Mouse (Mus musculus) testis, adult 2 months (tissue): Measurements from ENCODE around the gene Caprin1.

Source experiments
- CTCF ChIP-seq: fragments of 200-500 bp; IDR thresholded peaks from 2 replicates; pipeline ENCODE4 v1.5.1; 2012; ENCODE audit warnings: low read depth, mild to moderate bottlenecking, inconsistent platforms, low read length, moderate library complexity; ENCODE audit not compliant: control insufficient read depth, insufficient read depth, insufficient replicate concordance
- POLR2A ChIP-seq: fragments of 200-500 bp; IDR thresholded peaks from 2 replicates; pipeline ENCODE4 v1.6.1; 2012; ENCODE audit warnings: low read depth, mild to moderate bottlenecking, inconsistent platforms, low read length, moderate library complexity; ENCODE audit not compliant: control insufficient read depth

DNA sequence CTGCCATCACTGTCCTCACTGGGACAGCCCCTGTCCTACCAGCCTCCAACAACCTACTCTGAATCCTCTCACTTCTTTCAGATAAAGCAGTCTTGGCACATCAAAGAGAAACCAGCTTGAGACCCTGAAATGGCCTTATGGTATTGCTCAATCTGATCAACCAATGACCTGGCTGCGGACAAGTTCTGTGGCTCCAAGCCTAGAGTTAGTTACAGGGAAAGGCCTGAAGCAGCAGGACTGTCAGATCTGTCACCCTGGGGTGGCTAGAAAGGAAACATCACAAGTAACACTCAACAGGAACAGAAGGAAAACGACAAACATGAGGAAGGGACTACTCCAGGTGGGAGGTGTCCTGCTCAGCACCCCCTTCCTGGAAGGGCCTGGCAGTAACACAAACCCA is 72.9 kb downstream of the Caprin1 start:
- TF ChIP-seq CTCF (no peak), POLR2A (no peak)
